Mouse (Mus musculus) heart, embryonic 11.5 days (tissue): ENCODE measurements around the gene Prkce. TPM values are rescaled to one million over a fixed set of nuclear protein-coding genes. Genes with fewer than 3 reads are reported as not detected.
A peak's percentile ranks its signal among the peaks of the same experiment; 100 is the strongest.

Experiments
- ATAC-seq: fragments of 200-750 bp; cut with Nextera tagmentation; replicated peaks from 2 replicates; pipeline ENCODE4 v1.8.0; 2017; ENCODE audit warnings: moderate library complexity; ENCODE audit not compliant: insufficient number of reproducible peaks, low FRiP score, low TSS enrichment
- H3K27ac ChIP-seq: fragments of 300-500 bp; sonication (generic); 2 replicates; pipeline ENCODE4 v1.5.1; 2014; ENCODE audit warnings: mild to moderate bottlenecking, low read depth, low read length
- H3K27me3 ChIP-seq: fragments of 300-500 bp; sonication (generic); 2 replicates; pipeline ENCODE4 v1.6.1; 2014; ENCODE audit warnings: mild to moderate bottlenecking, low read length, mixed read lengths; ENCODE audit not compliant: control insufficient read depth, insufficient read depth
- H3K36me3 ChIP-seq: fragments of 300-500 bp; sonication (generic); 2 replicates; pipeline ENCODE4 v1.6.1; 2014; ENCODE audit warnings: mild to moderate bottlenecking, low read length, moderate library complexity, mixed read lengths; ENCODE audit not compliant: control insufficient read depth, insufficient read depth
- H3K4me1 ChIP-seq: fragments of 300-500 bp; sonication (generic); 2 replicates; pipeline ENCODE4 v1.6.1; 2014; ENCODE audit warnings: low read length; ENCODE audit not compliant: control insufficient read depth, insufficient read depth
- H3K4me2 ChIP-seq: fragments of 300-500 bp; sonication (generic); 2 replicates; pipeline ENCODE4 v1.6.1; 2014; ENCODE audit warnings: mild to moderate bottlenecking, moderate library complexity
- H3K4me3 ChIP-seq: fragments of 300-500 bp; sonication (generic); 2 replicates; pipeline ENCODE4 v1.5.1; 2014; ENCODE audit warnings: low read depth, low read length
- H3K9ac ChIP-seq: fragments of 300-500 bp; sonication (generic); 2 replicates; pipeline ENCODE4 v1.6.1; 2014; ENCODE audit warnings: mild to moderate bottlenecking, low read depth, low read length, moderate library complexity
- H3K9me3 ChIP-seq: fragments of 300-500 bp; sonication (generic); replicated peaks from 2 replicates; pipeline ENCODE4 v1.6.1; 2016; ENCODE audit warnings: low read length; ENCODE audit not compliant: control insufficient read depth
- WGBS: fragments of 180-500 bp; shearing (Covaris S2); extraction: QIAGEN DNeasy Blood & Tissue Kit; methylation state at CpG from one replicate; pipeline ENCODE4 v1.1.7; 2014; ENCODE audit not compliant: insufficient replicate concordance; 5-methylcytosine and 5-hydroxymethylcytosine counted together
- polyA plus RNA-seq: library from polyadenylated mRNA; unstranded; fragments of >200 nt; fragmentation: Nextera tagmentation; extraction: Ambion mirVana; gene quantifications from 2 replicates; pipeline ENCODE4 v1.2.1, GENCODE M21; 2014

The Prkce gene
- polyA plus RNA-seq, 1 experiment from 2014 or later: 12.8 TPM

DNA sequence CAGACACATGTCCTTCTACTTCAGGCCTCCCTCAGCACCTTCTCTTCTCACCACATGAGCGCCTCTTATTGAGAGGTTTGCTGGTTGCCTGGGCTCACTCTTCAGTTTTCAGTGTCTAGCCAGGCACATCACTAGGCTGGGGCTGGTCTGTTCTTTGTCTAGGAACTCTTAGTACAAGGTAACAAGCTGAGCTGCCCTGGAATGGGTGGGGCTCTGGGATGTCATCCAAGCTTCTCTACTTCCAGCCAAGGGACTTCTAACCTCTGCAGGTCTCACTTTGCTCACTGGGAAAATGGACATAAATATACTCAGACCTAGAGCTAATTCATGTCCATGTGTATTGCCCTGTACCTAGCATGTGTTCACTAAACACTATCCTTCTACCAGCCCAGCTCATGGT lies 230.6 kb downstream of the Prkce start:
- no peaks in the 10 kb centered on the region for H3K36me3 ChIP-seq
- H3K4me3 ChIP-seq: no peak overlapping the region
- H3K4me2 ChIP-seq: no peak overlapping the region
- H3K4me1 ChIP-seq: peaks cover 15% of the 10 kb centered on the region
- ATAC-seq: no peak
- H3K9ac ChIP-seq: no peak overlapping the region
- 65% methylated on average over 1 of the region's 1 CpGs for WGBS
- no peaks in the 10 kb centered on the region for H3K27me3 ChIP-seq
- H3K27ac ChIP-seq: peak overlapping the region; percentile 11; the same call in 1 of the 2 replicates
- H3K9me3 ChIP-seq: no peaks in the 10 kb centered on the region

- no peaks in the 10 kb centered on the region for H3K36me3 ChIP-seq
- no peak overlapping the region for H3K9ac ChIP-seq
- no peaks in the 10 kb centered on the region for H3K9me3 ChIP-seq
- no peak overlapping the region for H3K4me2 ChIP-seq
- no peak for ATAC-seq
- peak overlapping the region; percentile 3; the same call in 1 of the 2 replicates for H3K27ac ChIP-seq
- no peak overlapping the region for H3K4me3 ChIP-seq
- 52% methylated on average over 4 of the region's 4 CpGs for WGBS
- peaks cover 17% of the 10 kb centered on the region for H3K4me1 ChIP-seq
- no peaks in the 10 kb centered on the region for H3K27me3 ChIP-seq
Measured at GRCm38 (mm10) chr17:86400032-86400431, 232.4 kb downstream of the Prkce start.

GRCm38 (mm10) chr17:86404795-86405501 lies 237.4 kb downstream of the Prkce start:
- Histone ChIP-seq H3K36me3 (no peaks in the 10 kb centered on the region), H3K9me3 (no peaks in the 10 kb centered on the region), H3K27ac (peak overlapping the region; percentile 50), H3K9ac (no peak overlapping the region), H3K4me1 (peaks cover 15% of the 10 kb centered on the region; the same call in 1 of the 2 replicates), H3K4me3 (no peak overlapping the region), H3K27me3 (no peaks in the 10 kb centered on the region), H3K4me2 (no peak overlapping the region)
- ATAC-seq: no peak
- WGBS: 73% methylated on average over 11 of the region's 11 CpGs

DNA sequence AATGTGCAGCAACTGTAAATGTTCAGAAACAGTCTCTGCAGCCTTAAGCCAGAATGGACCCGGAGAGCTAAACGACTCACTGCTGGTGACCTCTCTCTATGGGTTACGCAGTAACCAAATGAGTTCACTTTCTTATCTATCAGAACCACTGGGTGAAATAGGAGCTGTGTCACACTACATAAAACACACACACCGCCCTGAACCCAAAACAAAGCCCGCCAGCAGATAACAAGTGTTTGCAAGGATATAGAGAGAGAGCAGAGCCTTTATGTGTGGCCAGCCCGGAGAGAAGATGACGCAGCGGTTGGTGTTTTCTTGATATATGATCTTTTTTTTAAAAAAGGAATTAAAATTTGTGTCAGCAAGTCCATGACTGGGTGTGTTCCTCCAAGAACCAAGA lies 238.1 kb downstream of the Prkce start:
- no peak overlapping the region for H3K9ac ChIP-seq
- peak; percentile 92 for ATAC-seq
- H3K4me3 ChIP-seq: no peak overlapping the region
- peak overlapping the region; percentile 50 for H3K27ac ChIP-seq
- no peaks in the 10 kb centered on the region for H3K27me3 ChIP-seq
- 0 out of 2 replicates have a peak, but pooled peaks cover 15% of the 10 kb centered on the region for H3K4me1 ChIP-seq
- 43% methylated on average over 8 of the region's 8 CpGs for WGBS
- H3K4me2 ChIP-seq: no peak overlapping the region
- H3K36me3 ChIP-seq: no peaks in the 10 kb centered on the region
- H3K9me3 ChIP-seq: no peaks in the 10 kb centered on the region

GRCm38 (mm10) chr17:86407921-86408613 lies 240.5 kb downstream of the Prkce start:
- ATAC-seq: no peak
- peaks cover 28% of the 10 kb centered on the region for H3K4me1 ChIP-seq
- no peak overlapping the region for H3K4me2 ChIP-seq
- no peaks in the 10 kb centered on the region for H3K36me3 ChIP-seq
- no peaks in the 10 kb centered on the region for H3K27me3 ChIP-seq
- H3K27ac ChIP-seq: no peak overlapping the region
- no peak overlapping the region for H3K4me3 ChIP-seq
- WGBS: 85% methylated on average over 8 of the region's 8 CpGs
- H3K9me3 ChIP-seq: no peaks in the 10 kb centered on the region
- H3K9ac ChIP-seq: no peak overlapping the region

- H3K36me3 ChIP-seq: no peaks in the 10 kb centered on the region
- H3K27me3 ChIP-seq: no peaks in the 10 kb centered on the region
- H3K4me1 ChIP-seq: peaks cover 28% of the 10 kb centered on the region
- 81% methylated on average over 5 of the region's 5 CpGs for WGBS
- no peak overlapping the region for H3K9ac ChIP-seq
- H3K4me2 ChIP-seq: no peak overlapping the region
- no peak for ATAC-seq
- no peak overlapping the region for H3K4me3 ChIP-seq
- H3K9me3 ChIP-seq: no peaks in the 10 kb centered on the region
- no peak overlapping the region for H3K27ac ChIP-seq
Measured at GRCm38 (mm10) chr17:86408614-86409006, 241.0 kb downstream of the Prkce start.

DNA sequence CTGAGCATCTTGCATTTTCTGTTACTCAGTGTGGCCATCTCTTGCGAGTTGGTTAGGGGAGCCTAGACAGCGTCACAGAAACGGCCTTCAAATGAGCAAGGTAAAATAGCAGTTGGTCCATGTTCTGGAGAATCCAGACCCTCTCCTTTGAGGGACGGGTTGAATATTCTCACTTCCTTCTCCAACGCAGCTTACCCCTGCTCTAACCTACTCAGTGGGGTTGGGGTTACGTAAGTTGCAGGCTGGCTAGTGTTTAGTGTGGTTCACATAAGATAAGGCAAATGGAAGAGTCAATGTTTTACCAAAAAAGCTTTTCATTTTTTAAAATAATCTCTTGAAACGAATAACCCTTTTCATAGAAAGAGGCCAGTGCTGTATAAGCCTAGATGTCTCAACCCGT lies 241.9 kb downstream of the Prkce start:
- Histone ChIP-seq H3K4me1 (peaks cover 25% of the 10 kb centered on the region), H3K4me3 (no peak overlapping the region), H3K36me3 (no peaks in the 10 kb centered on the region), H3K4me2 (no peak overlapping the region), H3K27me3 (no peaks in the 10 kb centered on the region), H3K27ac (no peak overlapping the region), H3K9me3 (no peaks in the 10 kb centered on the region), H3K9ac (no peak overlapping the region)
- ATAC-seq: no peak
- 88% methylated on average over 8 of the region's 8 CpGs for WGBS

- Histone ChIP-seq H3K27ac (no peak overlapping the region), H3K9me3 (no peaks in the 10 kb centered on the region), H3K9ac (no peak overlapping the region), H3K27me3 (no peaks in the 10 kb centered on the region), H3K4me1 (peaks cover 17% of the 10 kb centered on the region), H3K36me3 (no peaks in the 10 kb centered on the region), H3K4me3 (no peak overlapping the region), H3K4me2 (no peak overlapping the region)
- no peak for ATAC-seq
- 80% methylated on average over 12 of the region's 12 CpGs for WGBS
Measured at GRCm38 (mm10) chr17:86410496-86410895, 242.9 kb downstream of the Prkce start.
